Mouse (Mus musculus) midbrain, embryonic 12.5 days (tissue): Measurements from ENCODE around the gene Rps17. TPM values are rescaled to one million over a fixed set of nuclear protein-coding genes. Genes with fewer than 3 reads are reported as not detected.

Experiments
- ATAC-seq: fragments of 200-750 bp; cut with Nextera tagmentation; 2 replicates; pipeline ENCODE4 v1.8.0; 2017; ENCODE audit warnings: low read depth, moderate TSS enrichment, moderate library complexity; ENCODE audit not compliant: low FRiP score
- H3K27ac ChIP-seq: fragments of 300-500 bp; sonication (generic); replicated peaks from 2 replicates; pipeline ENCODE4 v1.5.1; 2016; ENCODE audit warnings: mild to moderate bottlenecking
- H3K27me3 ChIP-seq: fragments of 300-500 bp; sonication (generic); 2 replicates; pipeline ENCODE4 v1.6.1; 2016; ENCODE audit warnings: mild to moderate bottlenecking
- H3K36me3 ChIP-seq: fragments of 300-500 bp; sonication (generic); 2 replicates; pipeline ENCODE4 v1.6.1; 2016
- H3K4me1 ChIP-seq: fragments of 300-500 bp; sonication (generic); 2 replicates; pipeline ENCODE4 v1.6.1; 2016
- H3K4me2 ChIP-seq: fragments of 300-500 bp; sonication (generic); replicated peaks from 2 replicates; pipeline ENCODE4 v1.6.1; 2016; ENCODE audit warnings: mild to moderate bottlenecking, moderate library complexity
- H3K4me3 ChIP-seq: fragments of 300-500 bp; sonication (generic); 2 replicates; pipeline ENCODE4 v1.5.1; 2016; ENCODE audit warnings: mild to moderate bottlenecking
- H3K9ac ChIP-seq: fragments of 300-500 bp; sonication (generic); replicated peaks from 2 replicates; pipeline ENCODE4 v1.6.1; 2016; ENCODE audit warnings: mild to moderate bottlenecking, moderate library complexity
- H3K9me3 ChIP-seq: fragments of 300-500 bp; sonication (generic); 2 replicates; pipeline ENCODE4 v1.6.1; 2016; ENCODE audit warnings: mild to moderate bottlenecking
- WGBS: fragments of 180-500 bp; shearing (Covaris S2); methylation state at CpG from one replicate; pipeline ENCODE4 v1.1.7; 2016; 5-methylcytosine and 5-hydroxymethylcytosine counted together
- polyA plus RNA-seq: library from polyadenylated mRNA; unstranded; fragments of >200 nt; fragmentation: Nextera tagmentation; extraction: Ambion mirVana; gene quantifications from 2 replicates; pipeline ENCODE4 v1.2.1, GENCODE M21; 2016

Gene Rps17
- polyA plus RNA-seq, 1 experiment from 2014 or later: 901 TPM

DNA sequence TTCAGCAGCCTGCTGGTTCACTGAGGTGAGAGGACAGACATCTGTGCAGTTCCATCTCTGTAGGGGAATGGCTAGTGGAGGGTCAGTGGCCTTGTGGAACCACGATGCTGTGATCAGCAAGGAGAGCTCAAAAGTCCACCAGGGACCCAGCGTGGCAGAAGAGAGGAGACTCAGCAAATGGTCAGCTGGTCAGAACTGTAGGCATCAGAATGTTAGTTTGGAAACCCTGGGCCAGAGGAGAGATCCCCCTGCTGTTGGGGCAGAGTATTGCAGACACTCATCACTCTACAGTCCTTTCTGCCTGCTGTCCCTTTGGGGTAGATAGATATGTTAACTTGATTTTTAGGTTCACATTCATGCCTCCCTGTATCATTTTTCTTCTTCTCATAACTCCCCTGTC, 41.4 kb downstream of the Rps17 start:
- Histone ChIP-seq H3K36me3 (no peaks in the 10 kb centered on the region), H3K4me1 (peaks cover 8% of the 10 kb centered on the region), H3K27ac (no peak overlapping the region), H3K4me2 (no peak overlapping the region), H3K9me3 (no peaks in the 10 kb centered on the region), H3K9ac (no peak overlapping the region), H3K4me3 (no peak overlapping the region), H3K27me3 (no peaks in the 10 kb centered on the region)
- ATAC-seq: no peak
- WGBS: 86% methylated on average over 2 of the region's 2 CpGs

DNA sequence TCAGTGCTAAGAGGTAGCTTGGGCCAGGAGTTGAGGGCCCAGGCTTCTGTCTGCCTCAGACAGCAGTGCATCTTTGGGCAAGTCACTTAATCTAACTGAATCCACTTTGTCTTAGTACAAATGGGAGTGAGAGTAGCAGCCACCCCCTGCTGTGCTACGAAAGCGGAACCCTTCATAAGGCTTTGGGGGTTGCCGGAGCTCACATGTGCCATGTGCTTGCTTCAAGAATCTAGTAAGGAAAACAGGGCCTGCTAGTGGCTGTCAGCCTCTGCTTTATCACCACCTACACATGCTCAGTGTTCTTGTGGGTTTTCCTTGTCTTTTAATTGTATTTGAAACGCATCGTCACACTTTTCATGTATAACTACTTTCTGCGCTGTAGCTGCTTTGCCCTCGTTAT, 43.7 kb downstream of the Rps17 start:
- WGBS: 44% methylated on average over 7 of the region's 7 CpGs
- H3K9me3 ChIP-seq: no peaks in the 10 kb centered on the region
- no peak for ATAC-seq

DNA sequence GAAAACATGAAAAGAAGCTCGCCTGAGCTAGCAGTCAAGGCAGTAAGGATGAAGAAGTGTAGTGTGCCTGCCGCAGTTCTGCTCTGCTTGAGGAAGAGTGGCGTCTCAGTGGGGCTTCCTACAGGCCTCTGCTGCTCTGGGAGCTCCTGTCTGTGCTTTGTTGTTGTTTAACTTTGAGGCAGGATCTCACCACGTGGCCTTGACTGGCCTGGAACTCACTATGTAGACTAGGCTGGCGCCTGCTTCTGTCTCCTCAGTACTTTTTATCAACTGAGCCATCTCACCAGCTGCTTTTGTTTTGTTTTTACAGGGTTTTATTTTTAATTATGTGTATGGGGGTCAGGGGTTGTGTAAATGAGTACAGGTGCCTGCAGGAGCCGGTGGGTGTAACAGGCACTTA, 46.8 kb downstream of the Rps17 start:
- no peaks in the 10 kb centered on the region for H3K36me3 ChIP-seq
- 44% methylated on average over 6 of the region's 6 CpGs for WGBS
- no peak for ATAC-seq
- no peak overlapping the region for H3K4me3 ChIP-seq
- no peak overlapping the region for H3K4me2 ChIP-seq
- H3K27ac ChIP-seq: no peak overlapping the region
- H3K9ac ChIP-seq: no peak overlapping the region
- H3K27me3 ChIP-seq: no peaks in the 10 kb centered on the region
- no peaks in the 10 kb centered on the region for H3K9me3 ChIP-seq
- peaks cover 8% of the 10 kb centered on the region for H3K4me1 ChIP-seq

More for the DNA sequence above, 43.7 kb downstream of the Rps17 start:
- Histone ChIP-seq H3K9ac (no peak overlapping the region), H3K27ac (no peak overlapping the region), H3K4me2 (no peak overlapping the region), H3K27me3 (no peaks in the 10 kb centered on the region), H3K4me1 (peaks cover 8% of the 10 kb centered on the region), H3K4me3 (no peak overlapping the region), H3K36me3 (no peaks in the 10 kb centered on the region)

DNA sequence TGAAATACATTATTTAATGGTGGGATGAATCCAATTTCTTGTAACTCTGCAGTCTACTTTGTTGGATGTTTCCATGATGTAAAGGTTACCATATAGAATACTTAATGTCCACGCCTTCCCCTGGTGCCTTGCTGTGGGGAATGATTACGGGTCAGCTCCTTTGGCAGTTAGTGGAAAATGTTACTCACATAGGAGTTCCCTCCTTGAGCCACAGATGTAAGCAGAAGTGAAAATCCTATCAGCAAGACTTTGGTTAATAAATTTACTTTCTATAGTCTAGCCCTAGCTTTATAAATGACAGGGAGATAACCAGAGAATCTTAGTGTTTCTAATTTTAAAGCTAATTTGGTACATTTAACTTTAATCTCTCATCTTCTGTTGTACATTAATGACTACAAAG, 49.9 kb downstream of the Rps17 start:
- H3K4me1 ChIP-seq: no peaks in the 10 kb centered on the region
- ATAC-seq: no peak
- H3K27me3 ChIP-seq: no peaks in the 10 kb centered on the region
- H3K4me3 ChIP-seq: no peak overlapping the region
- no peaks in the 10 kb centered on the region for H3K36me3 ChIP-seq
- H3K9ac ChIP-seq: no peak overlapping the region
- H3K27ac ChIP-seq: no peak overlapping the region
- H3K9me3 ChIP-seq: no peaks in the 10 kb centered on the region
- H3K4me2 ChIP-seq: no peak overlapping the region
- 96% methylated on average over 2 of the region's 2 CpGs for WGBS

Other genes starting within 250 kb of the Rps17 start
- gene Slc28a1, start 230.5 kb downstream of the Rps17 start, polyA plus RNA-seq: not detected in 2 replicates
- gene Pde8a, start 131.7 kb downstream of the Rps17 start, polyA plus RNA-seq: 2.9 and 3.2 TPM in 2 replicates
- 1.9 and 2.2 TPM in 2 replicates for gene Cpeb1, start 110.2 kb upstream of the Rps17 start, polyA plus RNA-seq
- 60.0 and 63.0 TPM in 2 replicates for gene Ap3b2, start 148.7 kb upstream of the Rps17 start, polyA plus RNA-seq
- not detected in 2 replicates for gene BC048679, start 153.0 kb upstream of the Rps17 start, polyA plus RNA-seq
- 0.09 and 0.29 TPM in 2 replicates for gene Fsd2, start 221.7 kb upstream of the Rps17 start, polyA plus RNA-seq
- 5.5 and 7.6 TPM in 2 replicates for gene Whamm, start 226.0 kb upstream of the Rps17 start, polyA plus RNA-seq